In genomic region chr4:58358996-58359395, GRCm38 (mm10) we compare ENCODE assay signal across 16 mouse cellular contexts.
"Had no signal": no experiment of that assay in that cellular context is flagged by ENCODE, and none has a peak within 500 bp of the region (broad histone marks: within the 10 kb centered on the region; RNA-seq: fewer than 3 reads in every experiment).

No protein-coding gene starts in this region.

- H3K4me2 ChIP-seq: midbrain, embryonic 13.5 days; neural tube, embryonic 13.5 days; neural tube, embryonic 15.5 days; stomach, embryonic 15.5 days had no signal

- H3K9ac ChIP-seq: liver, embryonic 14.5 days; midbrain, embryonic 13.5 days; neural tube, embryonic 13.5 days; neural tube, embryonic 15.5 days; stomach, embryonic 15.5 days had no signal

- H3K27ac ChIP-seq: liver, embryonic 14.5 days; midbrain, embryonic 10.5 days; midbrain, embryonic 13.5 days; neural tube, embryonic 13.5 days; neural tube, embryonic 15.5 days; stomach, embryonic 15.5 days; stomach, postnatal 0 days had no signal

- H3K4me3 ChIP-seq: midbrain, embryonic 10.5 days; midbrain, embryonic 13.5 days; myocyte; neural tube, embryonic 13.5 days; neural tube, embryonic 15.5 days; stomach, embryonic 15.5 days had no signal

- H3K4me1 ChIP-seq: midbrain, embryonic 10.5 days; midbrain, embryonic 13.5 days; neural tube, embryonic 13.5 days; neural tube, embryonic 15.5 days; stomach, embryonic 15.5 days had no signal

- H3K9me3 ChIP-seq: midbrain, embryonic 10.5 days; midbrain, embryonic 13.5 days; neural tube, embryonic 13.5 days; neural tube, embryonic 15.5 days; stomach, embryonic 15.5 days had no signal

- DNase-seq: lung, adult 2 months; lung, postnatal 10 days; lung, postnatal 4 days; right cerebral cortex, postnatal 14 days; thymus, adult 2 months; thymus, postnatal 25 days; thymus, postnatal 4 days had no signal

- H3K36me3 ChIP-seq: midbrain, embryonic 10.5 days; midbrain, embryonic 13.5 days; neural tube, embryonic 13.5 days; neural tube, embryonic 15.5 days; stomach, embryonic 15.5 days had no signal

- H3K27me3 ChIP-seq: midbrain, embryonic 13.5 days; neural tube, embryonic 13.5 days; neural tube, embryonic 15.5 days; stomach, embryonic 15.5 days had no signal

- ATAC-seq: midbrain, embryonic 13.5 days; midbrain, embryonic 16.5 days had no signal
